ENCODE assay signal across 10 mouse cellular contexts in the genomic region with DNA sequence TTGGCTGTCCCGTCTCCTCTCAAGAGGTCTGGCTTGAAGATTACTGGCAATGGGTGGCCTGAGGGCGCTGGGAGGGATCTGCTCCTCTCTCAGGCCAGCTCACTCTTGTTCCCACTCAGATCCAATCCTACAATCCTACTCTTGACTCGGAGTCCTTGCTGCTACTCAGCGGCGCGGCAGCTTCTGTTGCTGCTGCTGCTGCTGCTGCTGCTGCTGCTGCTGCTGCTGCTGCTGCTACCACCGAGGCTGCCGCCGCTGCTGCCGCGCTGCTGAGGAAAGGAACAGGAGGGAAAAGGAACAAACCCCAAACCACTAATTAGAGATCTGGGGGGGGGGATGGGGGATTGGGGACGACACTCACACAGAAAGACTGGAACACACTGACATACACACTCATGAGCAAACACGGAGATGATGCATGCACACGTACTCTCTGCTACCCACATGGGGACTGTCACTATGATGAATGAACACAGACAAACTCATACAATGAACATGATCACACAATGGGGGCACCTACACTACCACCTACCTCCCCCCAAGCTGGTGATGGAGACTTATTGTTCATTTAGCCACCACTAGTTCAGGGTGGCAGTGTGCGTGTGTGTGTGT. TPM values are rescaled to one million over a fixed set of nuclear protein-coding genes. Genes with fewer than 3 reads are reported as not detected.
DNase-seq lines count a peak whose midpoint lies in the region; ATAC-seq lines count a peak whose summit lies in the region.
"Had no signal": no experiment of that assay in that cellular context is flagged by ENCODE, and none has a peak within 500 bp of the region (broad histone marks: within the 10 kb centered on the region; RNA-seq: fewer than 3 reads in every experiment).

Sp7 (minus strand) TSS at position 450 of the 612 bp plus-strand sequence.

- 6% methylated on average over 15 of the region's 15 CpGs for WGBS in hindbrain, embryonic 11.5 days
- 8% methylated on average over 15 of the region's 15 CpGs for WGBS in midbrain, embryonic 12.5 days

- H3K4me2 ChIP-seq in hindbrain, embryonic 11.5 days (replicated peaks; ENCODE audit: low read depth, low read length), result peak within 1 kb of the TSS; percentile 44
- peak within 1 kb of the TSS; percentile 53 for H3K4me2 ChIP-seq in midbrain, embryonic 12.5 days (replicated peaks)

- H3K36me3 ChIP-seq in hindbrain, embryonic 11.5 days (ENCODE audit: control insufficient read depth, insufficient read depth, low read length), result no peaks in the 10 kb centered on the region
- no peaks in the 10 kb centered on the region for H3K36me3 ChIP-seq in midbrain, embryonic 12.5 days

- H3K9me3 ChIP-seq in hindbrain, embryonic 11.5 days (ENCODE audit: control insufficient read depth, low read length), result no peaks in the 10 kb centered on the region
- H3K9me3 ChIP-seq in midbrain, embryonic 12.5 days, result no peaks in the 10 kb centered on the region

- peak within 1 kb of the TSS; percentile 52 for H3K9ac ChIP-seq in hindbrain, embryonic 11.5 days (ENCODE audit: low read depth, low read length)
- peak within 1 kb of the TSS; percentile 47; the same call in 1 of the 2 replicates for H3K9ac ChIP-seq in midbrain, embryonic 12.5 days (replicated peaks)

- peaks cover 2% of the 10 kb centered on the region; the same call in 1 of the 2 replicates for H3K27me3 ChIP-seq in hindbrain, embryonic 11.5 days (ENCODE audit: control insufficient read depth, insufficient read depth, low read length)
- peaks cover 84% of the 10 kb centered on the region for H3K27me3 ChIP-seq in midbrain, embryonic 12.5 days

- H3K4me3 ChIP-seq in hindbrain, embryonic 11.5 days (ENCODE audit: low read depth, low read length), result peak within 1 kb of the TSS; percentile 21
- peak within 1 kb of the TSS; percentile 26 for H3K4me3 ChIP-seq in midbrain, embryonic 12.5 days

- H3K27ac ChIP-seq in hindbrain, embryonic 11.5 days (ENCODE audit: low read depth, low read length), result no peak within 1 kb of the TSS
- no peak within 1 kb of the TSS for H3K27ac ChIP-seq in midbrain, embryonic 12.5 days (replicated peaks)

- H3K4me1 ChIP-seq in hindbrain, embryonic 11.5 days (replicated peaks; ENCODE audit: control insufficient read depth, insufficient read depth, low read length), result peaks cover 9% of the 10 kb centered on the region
- H3K4me1 ChIP-seq in midbrain, embryonic 12.5 days, result peaks cover 20% of the 10 kb centered on the region

- DNase-seq in frontal cortex, adult 2 months (ENCODE audit: extremely low spot score in 1 of 2, low spot score in 1 of 2), result no peak
- DNase-seq in frontal cortex, postnatal 14 days (ENCODE audit: low spot score in 2 of 2), result no peak
- DNase-seq in Muller cell, postnatal 12 days (ENCODE audit: inconsistent ontology term), result peak; percentile 28
- peak; percentile 49 for DNase-seq in hindbrain, embryonic 11.5 days (ENCODE audit: low spot score)
- DNase-seq in layer of hippocampus, adult 9-10 months (ENCODE audit: low spot score), result no peak
- DNase-seq in yolk sac, embryonic 10.5 days (ENCODE audit: low spot score), result no peak
- DNase-seq: adrenal gland, postnatal 25 days had no signal

- no peak for ATAC-seq in hindbrain, embryonic 11.5 days (ENCODE audit: low FRiP score)
- peak; percentile 34; the same call in 1 of the 2 replicates for ATAC-seq in midbrain, embryonic 12.5 days (ENCODE audit: low FRiP score, low read depth)
- no peak for ATAC-seq in megakaryocyte progenitor cell, adult 5-6 weeks (replicated peaks; ENCODE audit: poor library complexity)

RNA-seq across cellular contexts. Expression of gene Sp7, which starts in this region (rescaled TPM):
- 18.4 and 22.0 TPM in 2 replicates for polyA plus RNA-seq in frontal cortex, adult 2 months (2012; rRNA removed)
- polyA plus RNA-seq in hindbrain, embryonic 11.5 days (2014; fragmentation: Nextera tagmentation; extraction: Ambion mirVana), result 0.73 and 0.99 TPM in 2 replicates
- polyA plus RNA-seq in midbrain, embryonic 12.5 days (2016; fragmentation: Nextera tagmentation; extraction: Ambion mirVana), result 0.46 and 0.93 TPM in 2 replicates
- not detected in 2 replicates for total RNA-seq in megakaryocyte progenitor cell, adult 5-6 weeks (2015)
- not detected in 2 replicates for total RNA-seq in megakaryocyte progenitor cell, adult 5-6 weeks (2017)
- total RNA-seq: heart, postnatal 25 days had no signal

Comparison
In these comparisons a context has a peak if more than half of its experiments do, and no peak if none do; other contexts are left out.
1. Peak in DNase-seq, H3K4me3 ChIP-seq, H3K9ac ChIP-seq and H3K4me2 ChIP-seq in hindbrain, embryonic 11.5 days; RNA of the gene not detected or under 1 TPM.
2. Peak in ATAC-seq, H3K4me3 ChIP-seq, H3K9ac ChIP-seq and H3K4me2 ChIP-seq in midbrain, embryonic 12.5 days; RNA of the gene not detected or under 1 TPM.